Mouse (Mus musculus): ENCODE data around the gene Xxylt1.
A peak's percentile ranks its signal among the peaks of the same experiment; 100 is the strongest.

Gene Xxylt1

GRCm38 (mm10) chr16:31081125-31081664 is at the start of gene Xxylt1:
Gene Xxylt1 (minus strand): TSS chr16:31081432.
- peak; percentile 92 for DNase-seq (ENCODE audit: low read depth, low spot score)

GRCm38 (mm10) chr16:31128116-31128515 is 46.9 kb upstream of the Xxylt1 start:
- DNase-seq (ENCODE audit: low read depth, low spot score), result no peak

GRCm38 (mm10) chr16:31124991-31125390 is 43.8 kb upstream of the Xxylt1 start:
- DNase-seq (ENCODE audit: low read depth, low spot score), result no peak

GRCm38 (mm10) chr16:31121612-31122011 is 40.4 kb upstream of the Xxylt1 start:
- no peak for DNase-seq (ENCODE audit: low read depth, low spot score)

- no peak for DNase-seq (ENCODE audit: low read depth, low spot score)
Observed at GRCm38 (mm10) chr16:31113596-31113995, 32.4 kb upstream of the Xxylt1 start.

GRCm38 (mm10) chr16:31101352-31101751 is 20.1 kb upstream of the Xxylt1 start:
- DNase-seq (ENCODE audit: low read depth, low spot score), result no peak

GRCm38 (mm10) chr16:31099906-31100305 is 18.7 kb upstream of the Xxylt1 start:
- no peak for DNase-seq (ENCODE audit: low read depth, low spot score)

- DNase-seq (ENCODE audit: low read depth, low spot score), result no peak
Observed at GRCm38 (mm10) chr16:31094036-31094435, 12.8 kb upstream of the Xxylt1 start.

GRCm38 (mm10) chr16:31093186-31093585 is 12.0 kb upstream of the Xxylt1 start:
- DNase-seq (ENCODE audit: low read depth, low spot score), result no peak

GRCm38 (mm10) chr16:31081891-31082290 is 659 bp upstream of the Xxylt1 start:
- no peak for DNase-seq (ENCODE audit: low read depth, low spot score)

- peak; percentile 37 for DNase-seq (ENCODE audit: low read depth, low spot score)
Observed at GRCm38 (mm10) chr16:31080573-31081051, 620 bp downstream of the Xxylt1 start.

- DNase-seq (ENCODE audit: low read depth, low spot score), result no peak
Observed at GRCm38 (mm10) chr16:31077396-31077795, 3.8 kb downstream of the Xxylt1 start.

- no peak for DNase-seq (ENCODE audit: low read depth, low spot score)
Observed at GRCm38 (mm10) chr16:31076436-31076835, 4.8 kb downstream of the Xxylt1 start.

- DNase-seq (ENCODE audit: low read depth, low spot score), result no peak
Observed at GRCm38 (mm10) chr16:31074324-31074908, 6.8 kb downstream of the Xxylt1 start.

GRCm38 (mm10) chr16:31071731-31072130 is 9.5 kb downstream of the Xxylt1 start:
- no peak for DNase-seq (ENCODE audit: low read depth, low spot score)

- peak; percentile 82 for DNase-seq (ENCODE audit: low read depth, low spot score)
Observed at GRCm38 (mm10) chr16:31070358-31071133, 10.7 kb downstream of the Xxylt1 start.

GRCm38 (mm10) chr16:31069211-31070166 is 11.7 kb downstream of the Xxylt1 start:
- no peak for DNase-seq (ENCODE audit: low read depth, low spot score)

GRCm38 (mm10) chr16:31068280-31068679 is 13.0 kb downstream of the Xxylt1 start:
- DNase-seq (ENCODE audit: low read depth, low spot score), result no peak

GRCm38 (mm10) chr16:31066344-31067098 is 14.7 kb downstream of the Xxylt1 start:
- no peak for DNase-seq (ENCODE audit: low read depth, low spot score)

GRCm38 (mm10) chr16:31064782-31065181 is 16.4 kb downstream of the Xxylt1 start:
- no peak for DNase-seq (ENCODE audit: low read depth, low spot score)

- DNase-seq (ENCODE audit: low read depth, low spot score), result no peak
Observed at GRCm38 (mm10) chr16:31062918-31063317, 18.3 kb downstream of the Xxylt1 start.
